Mouse (Mus musculus) neural tube, embryonic 13.5 days (tissue): ENCODE measurements around the gene Gm10762. TPM values are rescaled to one million over a fixed set of nuclear protein-coding genes. Genes with fewer than 3 reads are reported as not detected.
"Not testable (repeated sequence)": the region's sequence is repeated elsewhere in the genome, so short reads cannot be mapped to it uniquely, and the experiment has no call there.

Experiments used
- ATAC-seq: fragments of 200-750 bp; cut with Nextera tagmentation; 2 replicates; pipeline ENCODE4 v1.8.0; 2017; ENCODE audit warnings: low read depth, mild to moderate bottlenecking, moderate TSS enrichment, moderate library complexity
- H3K27ac ChIP-seq: fragments of 300-500 bp; sonication (generic); replicated peaks from 2 replicates; pipeline ENCODE4 v1.5.1; 2015; ENCODE audit warnings: moderate library complexity, mild to moderate bottlenecking, inconsistent platforms
- H3K27me3 ChIP-seq: fragments of 300-500 bp; sonication (generic); 2 replicates; pipeline ENCODE4 v1.6.1; 2015; ENCODE audit warnings: mild to moderate bottlenecking, inconsistent platforms
- H3K36me3 ChIP-seq: fragments of 300-500 bp; sonication (generic); 2 replicates; pipeline ENCODE4 v1.6.1; 2015; ENCODE audit warnings: mild to moderate bottlenecking, inconsistent platforms
- H3K4me1 ChIP-seq: fragments of 300-500 bp; sonication (generic); replicated peaks from 2 replicates; pipeline ENCODE4 v1.6.1; 2015; ENCODE audit warnings: inconsistent platforms
- H3K4me2 ChIP-seq: fragments of 300-500 bp; sonication (generic); 2 replicates; pipeline ENCODE4 v1.6.1; 2015; ENCODE audit warnings: inconsistent platforms, mild to moderate bottlenecking, moderate library complexity
- H3K4me3 ChIP-seq: fragments of 300-500 bp; sonication (generic); 2 replicates; pipeline ENCODE4 v1.5.1; 2015; ENCODE audit warnings: mild to moderate bottlenecking, inconsistent platforms
- H3K9ac ChIP-seq: fragments of 300-500 bp; sonication (generic); 2 replicates; pipeline ENCODE4 v1.6.1; 2015; ENCODE audit warnings: moderate library complexity, mild to moderate bottlenecking, inconsistent platforms
- H3K9me3 ChIP-seq: fragments of 300-500 bp; sonication (generic); 2 replicates; pipeline ENCODE4 v1.6.1; 2016; ENCODE audit warnings: inconsistent platforms
- WGBS: fragments of 180-500 bp; shearing (Covaris S2); methylation state at CpG from one replicate; pipeline ENCODE4 v1.1.7; 2015; 5-methylcytosine and 5-hydroxymethylcytosine counted together
- polyA plus RNA-seq: library from polyadenylated mRNA; unstranded; fragments of >200 nt; fragmentation: Nextera tagmentation; extraction: Ambion mirVana; gene quantifications from 2 replicates; pipeline ENCODE4 v1.2.1, GENCODE M21; 2015

Gm10762 gene
- polyA plus RNA-seq, result 22.2 and 24.2 TPM in 2 replicates

GRCm38 (mm10) chr2:128967661-128968441, at the start of gene Gm10762:
Gene Gm10762 (minus strand): TSS chr2:128967725.
- H3K9ac ChIP-seq, result peak within 1 kb of the TSS; percentile 100
- under 1% methylated on average over 72 of the region's 80 CpGs for WGBS
- H3K27me3 ChIP-seq, result no peaks in the 10 kb centered on the region
- peak; percentile 76 for ATAC-seq
- no peaks in the 10 kb centered on the region for H3K36me3 ChIP-seq
- H3K4me1 ChIP-seq, result peaks cover 22% of the 10 kb centered on the region
- no peaks in the 10 kb centered on the region for H3K9me3 ChIP-seq
- H3K27ac ChIP-seq, result peak within 1 kb of the TSS; percentile 100
- H3K4me3 ChIP-seq, result peak within 1 kb of the TSS; percentile 93
- H3K4me2 ChIP-seq, result peak within 1 kb of the TSS; percentile 60

GRCm38 (mm10) chr2:129008867-129009266, 41.3 kb upstream of the Gm10762 start:
- H3K36me3 ChIP-seq, H3K4me3 ChIP-seq, H3K4me2 ChIP-seq, H3K4me1 ChIP-seq, ATAC-seq, H3K27ac ChIP-seq, H3K9me3 ChIP-seq, H3K9ac ChIP-seq, H3K27me3 ChIP-seq: not testable (repeated sequence)
- WGBS, result 81% methylated on average over 2 of the region's 2 CpGs

GRCm38 (mm10) chr2:129006194-129006749, 38.7 kb upstream of the Gm10762 start:
- Histone ChIP-seq H3K27me3 (no peaks in the 10 kb centered on the region), H3K9ac (no peak overlapping the region), H3K27ac (no peak overlapping the region), H3K9me3 (no peaks in the 10 kb centered on the region), H3K4me3 (no peak overlapping the region), H3K4me1 (no peaks in the 10 kb centered on the region), H3K4me2 (no peak overlapping the region), H3K36me3 (no peaks in the 10 kb centered on the region)
- 68% methylated on average over 4 of the region's 4 CpGs for WGBS
- ATAC-seq, result no peak

GRCm38 (mm10) chr2:129004872-129005271, 37.3 kb upstream of the Gm10762 start:
- H3K27ac ChIP-seq, result no peak overlapping the region
- H3K4me3 ChIP-seq, result no peak overlapping the region
- ATAC-seq, result no peak
- no peak overlapping the region for H3K9ac ChIP-seq
- no peak overlapping the region for H3K4me2 ChIP-seq
- H3K36me3 ChIP-seq, result no peaks in the 10 kb centered on the region
- no peaks in the 10 kb centered on the region for H3K9me3 ChIP-seq
- no peaks in the 10 kb centered on the region for H3K27me3 ChIP-seq
- no peaks in the 10 kb centered on the region for H3K4me1 ChIP-seq

GRCm38 (mm10) chr2:128984746-128985145, 17.2 kb upstream of the Gm10762 start:
- Histone ChIP-seq H3K36me3 (no peaks in the 10 kb centered on the region), H3K4me1 (no peaks in the 10 kb centered on the region), H3K27me3 (no peaks in the 10 kb centered on the region), H3K4me3 (no peak overlapping the region), H3K9me3 (no peaks in the 10 kb centered on the region), H3K9ac (no peak overlapping the region), H3K4me2 (no peak overlapping the region), H3K27ac (no peak overlapping the region)
- 92% methylated on average over 3 of the region's 3 CpGs for WGBS
- ATAC-seq, result no peak

GRCm38 (mm10) chr2:128975572-128975971, 8.0 kb upstream of the Gm10762 start:
- ATAC-seq, result no peak
- Histone ChIP-seq H3K36me3 (no peaks in the 10 kb centered on the region), H3K9me3 (no peaks in the 10 kb centered on the region), H3K9ac (no peak overlapping the region), H3K27ac (no peak overlapping the region), H3K27me3 (no peaks in the 10 kb centered on the region), H3K4me3 (no peak overlapping the region), H3K4me2 (no peak overlapping the region), H3K4me1 (no peaks in the 10 kb centered on the region)
- 86% methylated on average over 4 of the region's 4 CpGs for WGBS

- no peak for ATAC-seq
- Histone ChIP-seq H3K9ac (no peak overlapping the region), H3K4me2 (no peak overlapping the region), H3K4me1 (peaks cover 9% of the 10 kb centered on the region; the same call in 1 of the 2 replicates), H3K9me3 (no peaks in the 10 kb centered on the region), H3K4me3 (no peak overlapping the region), H3K36me3 (no peaks in the 10 kb centered on the region), H3K27ac (no peak overlapping the region), H3K27me3 (no peaks in the 10 kb centered on the region)
These were observed 4.8 kb upstream of the Gm10762 start for GRCm38 (mm10) chr2:128972301-128972700.

GRCm38 (mm10) chr2:128968475-128969083, 1.1 kb upstream of the Gm10762 start:
- H3K27ac ChIP-seq, result peak overlapping the region; percentile 100
- no peak for ATAC-seq
- H3K4me1 ChIP-seq, result peaks cover 22% of the 10 kb centered on the region
- H3K9ac ChIP-seq, result peak overlapping the region; percentile 100
- no peaks in the 10 kb centered on the region for H3K9me3 ChIP-seq
- H3K4me3 ChIP-seq, result peak overlapping the region; percentile 93
- H3K27me3 ChIP-seq, result no peaks in the 10 kb centered on the region
- H3K4me2 ChIP-seq, result peak overlapping the region; percentile 60
- no peaks in the 10 kb centered on the region for H3K36me3 ChIP-seq

GRCm38 (mm10) chr2:128966641-128967580, 614 bp downstream of the Gm10762 start, which contains the start of gene Zc3h6:
Gene Zc3h6 (plus strand): TSS chr2:128967402.
- Histone ChIP-seq H3K9me3 (no peaks in the 10 kb centered on the region), H3K4me3 (peak within 1 kb of the TSS; percentile 93), H3K27me3 (no peaks in the 10 kb centered on the region), H3K9ac (peak within 1 kb of the TSS; percentile 100), H3K4me1 (peaks cover 22% of the 10 kb centered on the region), H3K27ac (peak within 1 kb of the TSS; percentile 100), H3K4me2 (peak within 1 kb of the TSS; percentile 60), H3K36me3 (no peaks in the 10 kb centered on the region)
- peak; percentile 97 for ATAC-seq
- 1% methylated on average over 65 of the region's 65 CpGs for WGBS

- 5% methylated on average over 6 of the region's 6 CpGs for WGBS
- Histone ChIP-seq H3K4me3 (peak overlapping the region; percentile 93), H3K27me3 (no peaks in the 10 kb centered on the region), H3K9me3 (no peaks in the 10 kb centered on the region), H3K4me2 (peak overlapping the region; percentile 60), H3K4me1 (peaks cover 22% of the 10 kb centered on the region), H3K9ac (peak overlapping the region; percentile 100), H3K27ac (peak overlapping the region; percentile 100; the same call in 1 of the 2 replicates), H3K36me3 (no peaks in the 10 kb centered on the region)
- no peak for ATAC-seq
These were observed 1.3 kb downstream of the Gm10762 start for GRCm38 (mm10) chr2:128966236-128966635.

- H3K4me1 ChIP-seq, result peaks cover 22% of the 10 kb centered on the region
- H3K4me2 ChIP-seq, result peak overlapping the region; percentile 60
- peak overlapping the region; percentile 100 for H3K9ac ChIP-seq
- no peaks in the 10 kb centered on the region for H3K9me3 ChIP-seq
- 31% methylated on average over 5 of the region's 5 CpGs for WGBS
- ATAC-seq, result no peak
- peak overlapping the region; percentile 100 for H3K27ac ChIP-seq
- peak overlapping the region; percentile 93 for H3K4me3 ChIP-seq
- H3K27me3 ChIP-seq, result no peaks in the 10 kb centered on the region
- H3K36me3 ChIP-seq, result no peaks in the 10 kb centered on the region
These were observed 1.9 kb downstream of the Gm10762 start for GRCm38 (mm10) chr2:128965505-128966105.
